Mouse (Mus musculus): Measurements from ENCODE around the gene Folr1. TPM values are rescaled to one million over a fixed set of nuclear protein-coding genes. Genes with fewer than 3 reads are reported as not detected.

The Folr1 gene
- polyA plus RNA-seq, 1 experiment from 2014 or later: 11.9 TPM

DNA sequence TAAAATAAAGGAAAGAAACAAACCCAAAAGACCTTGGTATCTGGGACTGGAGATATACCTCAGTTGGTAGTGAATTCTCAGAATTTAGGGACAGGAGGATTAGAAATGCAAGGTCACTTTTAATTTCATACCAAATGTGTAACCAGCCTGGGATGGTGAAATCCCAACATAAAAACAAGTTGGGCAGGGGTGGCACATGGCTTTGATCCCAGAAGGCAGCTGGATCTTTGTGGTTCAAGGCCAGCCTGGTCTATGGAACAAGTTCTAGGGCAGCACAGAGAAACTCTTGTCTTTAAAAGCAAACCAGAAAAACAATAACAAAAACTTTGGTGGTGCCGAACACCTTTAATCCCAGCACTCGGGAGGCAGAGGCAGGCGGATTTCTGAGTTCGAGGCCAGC lies 3.1 kb downstream of the Folr1 start:
- Histone ChIP-seq H3K9ac (replicated peaks) (no peak overlapping the region), H3K27me3 (no peaks in the 10 kb centered on the region), H3K36me3 (no peaks in the 10 kb centered on the region), H3K27ac (replicated peaks) (no peak overlapping the region), H3K4me1 (peaks cover 5% of the 10 kb centered on the region; the same call in 1 of the 2 replicates), H3K4me3 (no peak overlapping the region), H3K9me3 (no peaks in the 10 kb centered on the region), H3K4me2 (replicated peaks) (no peak overlapping the region)
- no peak for ATAC-seq (ENCODE audit: low FRiP score, low read depth)
- WGBS: 94% methylated on average over 4 of the region's 4 CpGs

GRCm38 (mm10) chr7:101866491-101867265 lies 3.9 kb downstream of the Folr1 start:
- Histone ChIP-seq H3K4me3 (no peak overlapping the region), H3K4me1 (peaks cover 5% of the 10 kb centered on the region; the same call in 1 of the 2 replicates), H3K4me2 (replicated peaks) (no peak overlapping the region), H3K27ac (replicated peaks) (no peak overlapping the region), H3K27me3 (no peaks in the 10 kb centered on the region), H3K9me3 (no peaks in the 10 kb centered on the region), H3K36me3 (no peaks in the 10 kb centered on the region), H3K9ac (replicated peaks) (no peak overlapping the region)
- ATAC-seq (ENCODE audit: low FRiP score, low read depth): no peak
- 77% methylated on average over 11 of the region's 11 CpGs for WGBS

GRCm38 (mm10) chr7:101863415-101863814 lies 7.2 kb downstream of the Folr1 start, which contains the start of gene Anapc15:
TSS of gene Anapc15 (plus strand) at chr7:101863715.
- H3K27ac ChIP-seq (replicated peaks): no peak within 1 kb of the TSS
- H3K4me2 ChIP-seq (replicated peaks): no peak within 1 kb of the TSS
- ATAC-seq (ENCODE audit: low FRiP score, low read depth): no peak
- no peak within 1 kb of the TSS for H3K4me3 ChIP-seq
- H3K9ac ChIP-seq (replicated peaks): no peak within 1 kb of the TSS
- H3K4me1 ChIP-seq: no peaks in the 10 kb centered on the region
- H3K36me3 ChIP-seq: no peaks in the 10 kb centered on the region
- no peaks in the 10 kb centered on the region for H3K27me3 ChIP-seq
- 82% methylated on average over 3 of the region's 3 CpGs for WGBS
- no peaks in the 10 kb centered on the region for H3K9me3 ChIP-seq

- H3K27me3 ChIP-seq: no peaks in the 10 kb centered on the region
- no peak overlapping the region for H3K4me2 ChIP-seq (replicated peaks)
- no peaks in the 10 kb centered on the region for H3K4me1 ChIP-seq
- H3K36me3 ChIP-seq: no peaks in the 10 kb centered on the region
- no peak overlapping the region for H3K4me3 ChIP-seq
- H3K27ac ChIP-seq (replicated peaks): no peak overlapping the region
- no peak overlapping the region for H3K9ac ChIP-seq (replicated peaks)
- ATAC-seq (ENCODE audit: low FRiP score, low read depth): no peak
- no peaks in the 10 kb centered on the region for H3K9me3 ChIP-seq
- WGBS: 75% methylated on average over 3 of the region's 3 CpGs
Observed at GRCm38 (mm10) chr7:101862291-101862690, 8.3 kb downstream of the Folr1 start.

DNA sequence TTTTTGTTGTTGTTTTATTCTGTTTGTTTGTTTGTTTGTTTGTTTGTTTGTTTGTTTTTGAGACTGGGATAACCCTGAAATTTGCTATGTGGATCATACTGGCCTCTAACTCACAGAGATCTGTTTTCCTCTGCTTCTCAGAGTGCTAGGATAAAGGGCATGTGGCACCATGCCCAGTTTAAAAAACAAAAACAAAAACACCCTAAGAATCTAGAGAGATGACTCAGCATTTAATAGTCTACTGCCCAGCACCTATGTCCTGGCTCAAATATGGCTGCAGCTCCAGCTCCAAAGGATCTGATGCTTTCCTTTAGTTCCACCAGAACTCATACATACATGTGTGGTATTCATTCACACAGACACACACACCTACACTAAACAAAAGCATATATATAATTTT lies 9.6 kb downstream of the Folr1 start:
- no peak overlapping the region for H3K9ac ChIP-seq (replicated peaks)
- no peak for ATAC-seq (ENCODE audit: low FRiP score, low read depth)
- H3K27me3 ChIP-seq: no peaks in the 10 kb centered on the region
- H3K27ac ChIP-seq (replicated peaks): no peak overlapping the region
- no peaks in the 10 kb centered on the region for H3K36me3 ChIP-seq
- no peak overlapping the region for H3K4me2 ChIP-seq (replicated peaks)
- H3K4me3 ChIP-seq: no peak overlapping the region
- no peaks in the 10 kb centered on the region for H3K9me3 ChIP-seq
- H3K4me1 ChIP-seq: no peaks in the 10 kb centered on the region

GRCm38 (mm10) chr7:101858362-101858761 lies 12.2 kb downstream of the Folr1 start:
- H3K4me2 ChIP-seq (replicated peaks): no peak overlapping the region
- H3K27ac ChIP-seq (replicated peaks): no peak overlapping the region
- no peak for ATAC-seq (ENCODE audit: low FRiP score, low read depth)
- no peaks in the 10 kb centered on the region for H3K4me1 ChIP-seq
- H3K36me3 ChIP-seq: no peaks in the 10 kb centered on the region
- 88% methylated on average over 9 of the region's 9 CpGs for WGBS
- H3K9me3 ChIP-seq: no peaks in the 10 kb centered on the region
- H3K4me3 ChIP-seq: no peak overlapping the region
- no peak overlapping the region for H3K9ac ChIP-seq (replicated peaks)
- no peaks in the 10 kb centered on the region for H3K27me3 ChIP-seq

DNA sequence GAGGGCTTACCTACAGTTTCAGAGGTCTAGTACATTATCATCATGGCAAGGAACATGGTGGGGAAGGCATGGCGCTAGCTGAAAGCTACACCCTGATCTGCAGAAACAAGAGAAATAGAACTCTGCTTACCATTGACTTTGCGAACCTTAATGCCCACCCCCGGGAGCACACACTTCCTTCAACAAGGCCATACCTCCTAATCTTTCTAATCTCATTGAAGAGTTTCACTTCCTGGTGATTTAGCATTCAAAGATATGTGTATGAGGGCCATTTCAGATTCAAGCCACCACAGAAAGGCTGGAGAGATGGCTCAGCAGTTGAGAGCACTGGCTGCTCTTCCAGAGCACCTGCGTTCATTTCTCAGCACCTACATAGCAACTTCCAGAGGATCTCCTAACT lies 13.5 kb downstream of the Folr1 start, which contains the start of gene Folr2:
Gene Folr2 (minus strand): TSS at position 101 of the 400 bp plus-strand sequence.
- Histone ChIP-seq H3K27ac (replicated peaks) (no peak within 1 kb of the TSS), H3K4me2 (replicated peaks) (no peak within 1 kb of the TSS), H3K4me1 (no peaks in the 10 kb centered on the region), H3K27me3 (no peaks in the 10 kb centered on the region), H3K9ac (replicated peaks) (no peak within 1 kb of the TSS), H3K9me3 (no peaks in the 10 kb centered on the region), H3K36me3 (no peaks in the 10 kb centered on the region), H3K4me3 (no peak within 1 kb of the TSS)
- 85% methylated on average over 4 of the region's 4 CpGs for WGBS
- ATAC-seq (ENCODE audit: low FRiP score, low read depth): no peak

DNA sequence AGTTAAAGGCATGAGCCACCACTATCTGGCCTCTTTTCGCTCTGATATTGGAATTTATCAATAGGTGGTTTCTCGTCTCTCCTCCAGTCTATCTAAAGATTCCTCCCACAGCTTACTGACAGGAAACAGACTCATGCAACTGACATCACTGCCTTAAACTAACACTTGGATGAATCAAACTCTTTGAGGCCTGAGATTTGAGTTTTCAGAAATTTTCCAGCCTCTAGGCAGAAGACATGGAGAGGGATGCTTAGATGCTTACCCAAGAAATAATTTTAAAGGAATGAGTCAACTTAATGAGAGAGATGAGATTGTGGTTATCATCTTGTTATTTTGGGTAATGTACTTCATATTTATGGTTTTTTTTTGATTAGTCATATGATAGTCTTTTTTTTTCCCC lies 16.8 kb downstream of the Folr1 start:
- WGBS: 88% methylated on average over 2 of the region's 2 CpGs
- Histone ChIP-seq H3K36me3 (no peaks in the 10 kb centered on the region), H3K9me3 (no peaks in the 10 kb centered on the region), H3K27ac (replicated peaks) (no peak overlapping the region), H3K4me3 (no peak overlapping the region), H3K9ac (replicated peaks) (no peak overlapping the region), H3K27me3 (no peaks in the 10 kb centered on the region), H3K4me1 (no peaks in the 10 kb centered on the region), H3K4me2 (replicated peaks) (no peak overlapping the region)
- no peak for ATAC-seq (ENCODE audit: low FRiP score, low read depth)

GRCm38 (mm10) chr7:101852846-101853245 lies 17.7 kb downstream of the Folr1 start:
- 85% methylated on average over 6 of the region's 6 CpGs for WGBS
- no peak for ATAC-seq (ENCODE audit: low FRiP score, low read depth)
- Histone ChIP-seq H3K27ac (replicated peaks) (no peak overlapping the region), H3K9ac (replicated peaks) (no peak overlapping the region), H3K4me1 (no peaks in the 10 kb centered on the region), H3K27me3 (no peaks in the 10 kb centered on the region), H3K4me2 (replicated peaks) (no peak overlapping the region), H3K9me3 (no peaks in the 10 kb centered on the region), H3K4me3 (no peak overlapping the region), H3K36me3 (no peaks in the 10 kb centered on the region)

DNA sequence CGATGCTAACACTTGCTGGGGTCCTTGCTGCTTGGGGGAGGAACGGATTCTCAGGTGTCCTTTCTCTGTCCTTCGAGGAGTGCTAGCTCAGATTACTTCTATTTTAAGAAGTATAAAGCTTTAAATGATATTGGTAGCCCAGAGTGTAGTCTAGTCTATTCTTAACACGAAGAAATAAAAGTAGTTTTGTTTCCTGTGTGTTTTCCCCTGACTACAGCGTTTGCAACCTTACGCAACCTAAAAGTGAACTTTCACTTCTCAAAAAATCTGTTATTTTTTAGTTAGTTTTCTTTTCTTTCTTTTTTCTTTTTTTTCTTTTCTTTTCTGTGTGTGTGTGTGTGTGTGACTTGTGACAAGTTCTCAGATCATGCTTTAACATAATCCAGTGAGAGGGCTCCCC lies 18.9 kb downstream of the Folr1 start:
- no peaks in the 10 kb centered on the region for H3K36me3 ChIP-seq
- H3K4me1 ChIP-seq: no peaks in the 10 kb centered on the region
- H3K27me3 ChIP-seq: no peaks in the 10 kb centered on the region
- no peak for ATAC-seq (ENCODE audit: low FRiP score, low read depth)
- no peak overlapping the region for H3K9ac ChIP-seq (replicated peaks)
- H3K27ac ChIP-seq (replicated peaks): no peak overlapping the region
- no peak overlapping the region for H3K4me2 ChIP-seq (replicated peaks)
- no peaks in the 10 kb centered on the region for H3K9me3 ChIP-seq
- 85% methylated on average over 6 of the region's 6 CpGs for WGBS
- H3K4me3 ChIP-seq: no peak overlapping the region

DNA sequence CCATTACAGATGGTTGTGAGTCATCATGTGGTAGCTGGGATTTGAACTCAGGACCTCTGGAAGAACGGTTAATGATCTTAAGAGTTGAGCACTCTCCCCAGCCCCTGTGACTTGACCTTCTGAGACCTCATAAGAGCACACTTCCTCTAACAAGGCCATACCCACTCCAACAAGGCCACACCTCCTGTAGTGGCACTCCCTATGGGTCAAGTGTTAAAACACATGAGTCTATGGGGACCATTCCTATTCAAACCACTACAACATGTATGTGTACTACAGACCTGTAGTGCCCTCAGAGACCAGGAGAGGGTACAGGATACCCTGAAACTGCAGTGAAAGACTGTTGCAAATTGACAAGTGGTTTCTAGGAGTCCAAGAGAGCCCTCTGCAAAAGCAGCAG lies 22.7 kb downstream of the Folr1 start:
- Histone ChIP-seq H3K36me3 (no peaks in the 10 kb centered on the region), H3K4me3 (no peak overlapping the region), H3K9me3 (no peaks in the 10 kb centered on the region), H3K27ac (replicated peaks) (no peak overlapping the region), H3K9ac (replicated peaks) (no peak overlapping the region), H3K27me3 (no peaks in the 10 kb centered on the region), H3K4me2 (replicated peaks) (no peak overlapping the region), H3K4me1 (no peaks in the 10 kb centered on the region)
- WGBS: 95% methylated on average over 1 of the region's 1 CpGs
- no peak for ATAC-seq (ENCODE audit: low FRiP score, low read depth)

DNA sequence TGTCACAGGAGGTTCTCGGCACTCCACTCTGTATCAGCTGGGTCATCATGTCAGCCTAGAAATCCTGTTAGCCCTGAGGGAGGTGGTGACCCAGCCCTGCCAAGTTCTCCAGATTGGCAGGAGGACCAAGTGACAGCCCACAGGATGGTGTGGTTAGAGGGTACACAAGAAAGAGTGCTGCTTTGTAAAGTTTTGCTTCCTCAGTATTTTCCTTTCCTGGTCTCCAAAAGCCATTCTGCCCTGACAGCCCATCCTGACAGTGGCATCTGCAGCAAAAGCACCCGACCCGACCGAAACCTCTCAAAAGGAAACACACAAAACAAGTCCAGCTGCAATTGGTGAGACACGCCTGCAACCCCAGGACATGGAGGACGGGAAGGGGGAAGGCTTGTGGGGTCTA lies 26.4 kb downstream of the Folr1 start:
- no peak overlapping the region for H3K4me3 ChIP-seq
- H3K36me3 ChIP-seq: no peaks in the 10 kb centered on the region
- ATAC-seq (ENCODE audit: low FRiP score, low read depth): no peak
- no peaks in the 10 kb centered on the region for H3K9me3 ChIP-seq
- no peak overlapping the region for H3K27ac ChIP-seq (replicated peaks)
- no peak overlapping the region for H3K9ac ChIP-seq (replicated peaks)
- H3K4me1 ChIP-seq: no peaks in the 10 kb centered on the region
- no peak overlapping the region for H3K4me2 ChIP-seq (replicated peaks)
- H3K27me3 ChIP-seq: no peaks in the 10 kb centered on the region
- WGBS: 81% methylated on average over 6 of the region's 6 CpGs

All from midbrain, embryonic 12.5 days (tissue).